11 mouse cellular contexts compared by ENCODE assay signal in the genomic region with DNA sequence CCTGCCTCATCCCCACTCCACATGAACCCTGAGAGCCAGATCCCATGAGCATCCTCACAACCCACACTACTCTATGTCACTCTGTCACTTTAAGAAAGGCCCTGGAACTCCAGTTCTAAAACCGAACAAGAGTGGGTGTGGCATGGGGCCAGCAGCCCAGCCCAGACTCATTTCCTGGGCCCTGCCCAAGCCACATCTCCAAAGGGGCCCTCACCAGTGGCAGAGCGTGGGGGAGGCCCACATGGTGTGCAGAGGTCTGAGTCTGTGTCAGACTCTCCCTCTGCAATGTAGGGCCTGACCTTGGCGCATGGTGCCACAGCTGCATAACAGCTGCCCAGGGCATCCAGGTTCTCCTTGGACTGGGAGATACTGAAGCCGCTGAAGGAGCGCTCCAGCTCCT. TPM values are rescaled to one million over a fixed set of nuclear protein-coding genes. Genes with fewer than 3 reads are reported as not detected.
A peak's percentile ranks its signal among the peaks of the same experiment; 100 is the strongest.
DNase-seq lines count a peak whose midpoint lies in the region; ATAC-seq and TF ChIP-seq lines count a peak whose summit lies in the region.
"Had no signal": no experiment of that assay in that cellular context is flagged by ENCODE, and none has a peak within 500 bp of the region (broad histone marks: within the 10 kb centered on the region; RNA-seq: fewer than 3 reads in every experiment).

No protein-coding gene starts in this region.

- peak overlapping the region; percentile 9 for H3K9ac ChIP-seq in liver, embryonic 11.5 days (ENCODE audit: low read depth, low read length)
- H3K9ac ChIP-seq in forebrain, embryonic 12.5 days: no peak overlapping the region
- H3K9ac ChIP-seq: hindbrain, embryonic 12.5 days had no signal

- H3K4me2 ChIP-seq in liver, embryonic 11.5 days: peak overlapping the region; percentile 57
- H3K4me2 ChIP-seq in forebrain, embryonic 12.5 days: no peak overlapping the region
- H3K4me2 ChIP-seq: hindbrain, embryonic 12.5 days had no signal

- CTCF ChIA-PET in Patski (lab: Charles Lee): interaction anchor here (1.4 kb wide), 1 partner anchor 21 kb away, joined by 3 read pairs; no protein-coding TSS in a partner anchor

- POLR2A ChIA-PET in Patski (lab: Charles Lee): no interaction called here

- ATAC-seq in Patski: peak; percentile 23
- peak; percentile 82 for ATAC-seq in liver, embryonic 11.5 days (replicated peaks; ENCODE audit: low FRiP score)
- ATAC-seq in forebrain, embryonic 12.5 days (ENCODE audit: low FRiP score): no peak

- no peak for TF ChIP-seq CTCF in Patski (IDR thresholded peaks at IDR 0.05)

- H3K27me3 ChIP-seq in Patski: peaks cover 43% of the 10 kb centered on the region
- H3K27me3 ChIP-seq in liver, embryonic 11.5 days (replicated peaks; ENCODE audit: control insufficient read depth, insufficient read depth, low read length): no peaks in the 10 kb centered on the region
- H3K27me3 ChIP-seq in forebrain, embryonic 12.5 days: 0 out of 2 replicates have a peak, but pooled peaks cover 5% of the 10 kb centered on the region
- H3K27me3 ChIP-seq: hindbrain, embryonic 12.5 days had no signal

- DNase-seq in heart, adult 18-20 months: peak; percentile 9 to 11
- no peak for DNase-seq in heart, postnatal 36 days
- DNase-seq in 3134 (ENCODE audit: extremely low read depth, insufficient read length, low spot score) (peak; percentile 27), Patski (ENCODE audit: low read depth, low spot score) (no peak)
- DNase-seq in liver, embryonic 11.5 days (ENCODE audit: low spot score): no peak
- DNase-seq in cerebellum, postnatal 36 days: no peak
- no peak for DNase-seq in adrenal gland, adult (ENCODE audit: inconsistent age in 2 of 2, low spot score in 1 of 2)
- DNase-seq: kidney, postnatal 36 days had no signal

- in situ Hi-C loops in Patski (cut with MboI; ENCODE audit: low pct_unique_long_range_greater_than_20kb): no loop called here

- 0 out of 2 replicates have a peak overlapping the region, but pooled peaks have one; percentile 0 for H3K27ac ChIP-seq in liver, embryonic 11.5 days (ENCODE audit: low read depth, low read length)
- H3K27ac ChIP-seq in forebrain, embryonic 12.5 days: no peak overlapping the region
- H3K27ac ChIP-seq: hindbrain, embryonic 12.5 days had no signal

- H3K4me3 ChIP-seq in liver, embryonic 11.5 days (ENCODE audit: low read depth, low read length): peak overlapping the region; percentile 35
- H3K4me3 ChIP-seq in forebrain, embryonic 12.5 days (replicated peaks): no peak overlapping the region
- H3K4me3 ChIP-seq: hindbrain, embryonic 12.5 days had no signal

- H3K4me1 ChIP-seq in liver, embryonic 11.5 days (replicated peaks; ENCODE audit: control insufficient read depth, insufficient read depth, low read length): peaks cover 7% of the 10 kb centered on the region
- no peaks in the 10 kb centered on the region for H3K4me1 ChIP-seq in forebrain, embryonic 12.5 days
- H3K4me1 ChIP-seq: hindbrain, embryonic 12.5 days had no signal

- 54% methylated on average over 5 of the region's 5 CpGs for WGBS in liver, embryonic 11.5 days
- 70% methylated on average over 5 of the region's 5 CpGs for WGBS in forebrain, embryonic 12.5 days

- H3K9me3 ChIP-seq in liver, embryonic 11.5 days (ENCODE audit: control insufficient read depth, low read length): no peaks in the 10 kb centered on the region
- no peaks in the 10 kb centered on the region for H3K9me3 ChIP-seq in forebrain, embryonic 12.5 days
- H3K9me3 ChIP-seq: hindbrain, embryonic 12.5 days had no signal

- no peaks in the 10 kb centered on the region for H3K36me3 ChIP-seq in liver, embryonic 11.5 days (ENCODE audit: control insufficient read depth, insufficient read depth, low read length)
- H3K36me3 ChIP-seq in forebrain, embryonic 12.5 days (replicated peaks): 0 out of 2 replicates have a peak, but pooled peaks cover 3% of the 10 kb centered on the region

- intact Hi-C loops in heart, postnatal 36 days (cut with DNase I): no loop called here

RNA-seq across cellular contexts. Expression of a gene that starts 37.5 kb away (rescaled TPM):
- not detected for total RNA-seq in heart, adult 18-20 months (2021)
- total RNA-seq in heart, postnatal 36 days (2021): not detected
- 0.05 TPM for polyA plus RNA-seq in Patski (2021)
- 1.2 and 1.6 TPM in 2 replicates for polyA plus RNA-seq in liver, embryonic 11.5 days (2014; fragmentation: Nextera tagmentation; extraction: Ambion mirVana)
- polyA plus RNA-seq in forebrain, embryonic 12.5 days (2016; fragmentation: Nextera tagmentation; extraction: Ambion mirVana): 20.2 and 20.8 TPM in 2 replicates

RNA-seq across cellular contexts. Expression of a gene that starts 54.2 kb away (rescaled TPM):
- total RNA-seq in heart, adult 18-20 months (2021): under 1 TPM in 1 of 2 experiments, not detected in 1; 0.03 TPM
- total RNA-seq in heart, postnatal 36 days (2021): not detected
- polyA plus RNA-seq in Patski (2021): 0.10 TPM
- polyA plus RNA-seq in liver, embryonic 11.5 days (2014; fragmentation: Nextera tagmentation; extraction: Ambion mirVana): 0.15 and 0.18 TPM in 2 replicates
- polyA plus RNA-seq in forebrain, embryonic 12.5 days (2016; fragmentation: Nextera tagmentation; extraction: Ambion mirVana): 28.6 and 30.0 TPM in 2 replicates
- total RNA-seq: liver, adult 2 months had no signal
- polyA plus RNA-seq: liver, adult 2 months had no signal

Comparison
In these comparisons a context has a peak if more than half of its experiments do, and no peak if none do; other contexts are left out.
1. DNase-seq: peak in heart, adult 18-20 months (2 of 2) and 3134 (single experiment); none in heart, postnatal 36 days (0 of 2), Patski (single experiment), liver, embryonic 11.5 days (single experiment), cerebellum, postnatal 36 days (0 of 2) and adrenal gland, adult (0 of 2).
2. RNA of a gene that starts 54.2 kb away (polyA plus RNA-seq): 28.6 to 30.0 TPM in forebrain, embryonic 12.5 days; 0.15 to 0.18 TPM in liver, embryonic 11.5 days and 0.10 TPM in Patski (single experiment); every median in the first group is over 10 times any median in the second.